Mouse (Mus musculus) liver, embryonic 13.5 days (tissue): Measurements from ENCODE around the gene Bace1. TPM values are rescaled to one million over a fixed set of nuclear protein-coding genes. Genes with fewer than 3 reads are reported as not detected.

Source experiments
- ATAC-seq: fragments of 200-750 bp; cut with Nextera tagmentation; 2 replicates; pipeline ENCODE4 v1.8.0; 2017; ENCODE audit warnings: low read depth, mild to moderate bottlenecking, moderate number of reproducible peaks, moderate library complexity
- DNase-seq: peaks from one replicate; pipeline ENCODE4 v3.0.0; 2022
- H3K27ac ChIP-seq: fragments of 300-500 bp; sonication (generic); 2 replicates; pipeline ENCODE4 v1.5.1; 2015; ENCODE audit warnings: moderate library complexity, mild to moderate bottlenecking, inconsistent platforms
- H3K27me3 ChIP-seq: fragments of 300-500 bp; sonication (generic); 2 replicates; pipeline ENCODE4 v1.6.1; 2015; ENCODE audit warnings: mild to moderate bottlenecking, inconsistent platforms
- H3K36me3 ChIP-seq: fragments of 300-500 bp; sonication (generic); 2 replicates; pipeline ENCODE4 v1.6.1; 2015; ENCODE audit warnings: mild to moderate bottlenecking, inconsistent platforms
- H3K4me1 ChIP-seq: fragments of 300-500 bp; sonication (generic); replicated peaks from 2 replicates; pipeline ENCODE4 v1.6.1; 2015; ENCODE audit warnings: inconsistent platforms
- H3K4me2 ChIP-seq: fragments of 300-500 bp; sonication (generic); 2 replicates; pipeline ENCODE4 v1.6.1; 2015; ENCODE audit warnings: inconsistent platforms, mild to moderate bottlenecking, moderate library complexity
- H3K4me3 ChIP-seq: fragments of 300-500 bp; sonication (generic); replicated peaks from 2 replicates; pipeline ENCODE4 v1.5.1; 2015; ENCODE audit warnings: mild to moderate bottlenecking, inconsistent platforms
- H3K9ac ChIP-seq: fragments of 300-500 bp; sonication (generic); 2 replicates; pipeline ENCODE4 v1.6.1; 2015; ENCODE audit warnings: mild to moderate bottlenecking, inconsistent platforms
- H3K9me3 ChIP-seq: fragments of 300-500 bp; sonication (generic); replicated peaks from 2 replicates; pipeline ENCODE4 v1.6.1; 2016; ENCODE audit warnings: inconsistent platforms
- WGBS: fragments of 180-500 bp; shearing (Covaris S2); methylation state at CpG from one replicate; pipeline ENCODE4 v1.1.7; 2015; ENCODE audit not compliant: insufficient replicate concordance; 5-methylcytosine and 5-hydroxymethylcytosine counted together
- polyA plus RNA-seq: library from polyadenylated mRNA; unstranded; fragments of >200 nt; fragmentation: Nextera tagmentation; extraction: Ambion mirVana; gene quantifications from 2 replicates; pipeline ENCODE4 v1.2.1, GENCODE M21; 2015

Gene Bace1
- polyA plus RNA-seq, 1 experiment from 2014 or later: 5.1 TPM

DNA sequence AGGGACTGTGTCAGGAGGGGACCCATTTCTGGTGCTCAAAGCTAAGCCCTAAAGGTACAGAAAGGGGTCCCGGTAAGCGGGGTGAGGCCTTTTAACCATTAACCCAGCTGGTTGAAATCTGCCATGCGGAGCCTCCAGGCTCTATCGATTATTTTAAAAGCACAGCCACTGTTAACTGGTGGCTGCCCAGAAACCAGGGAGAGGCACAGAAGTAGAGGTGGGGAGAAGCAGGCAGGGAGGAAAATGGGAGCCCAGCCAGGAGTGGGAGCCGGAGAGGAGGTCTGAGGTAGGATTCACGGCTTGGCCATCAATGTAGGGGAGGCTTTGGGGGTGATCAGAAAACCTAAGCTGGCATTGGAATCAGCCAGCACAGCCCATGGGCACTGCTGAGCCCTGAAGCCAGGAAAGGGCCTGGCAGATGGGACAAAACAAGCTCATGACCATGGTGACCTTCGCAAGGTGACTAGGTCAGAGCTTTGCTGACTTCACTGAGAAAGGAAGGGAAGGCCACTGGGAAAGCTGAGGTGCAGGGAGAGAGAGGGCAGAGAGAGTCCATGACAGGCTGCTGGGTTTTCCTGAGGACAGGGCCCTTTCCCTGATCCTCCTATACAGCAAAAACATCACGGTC is 12.3 kb downstream of the Bace1 start:
- ATAC-seq: peak; percentile 65
- 62% methylated on average over 8 of the region's 8 CpGs for WGBS
- Histone ChIP-seq H3K9ac (no peak overlapping the region; the same call in 1 of the 2 replicates), H3K4me2 (peak overlapping the region; percentile 26; the same call in 1 of the 2 replicates), H3K4me1 (peaks cover 36% of the 10 kb centered on the region), H3K27me3 (no peaks in the 10 kb centered on the region), H3K4me3 (no peak overlapping the region), H3K9me3 (no peaks in the 10 kb centered on the region), H3K27ac (peak overlapping the region; percentile 76), H3K36me3 (0 out of 2 replicates have a peak, but pooled peaks cover 2% of the 10 kb centered on the region)
- no peak for DNase-seq

- no peak overlapping the region for H3K4me3 ChIP-seq
- no peak for DNase-seq
- 18% methylated on average over 5 of the region's 5 CpGs for WGBS
- H3K4me1 ChIP-seq: peaks cover 36% of the 10 kb centered on the region
- H3K27ac ChIP-seq: peak overlapping the region; percentile 76
- H3K36me3 ChIP-seq: 0 out of 2 replicates have a peak, but pooled peaks cover 2% of the 10 kb centered on the region
- no peak for ATAC-seq
- no peaks in the 10 kb centered on the region for H3K9me3 ChIP-seq
- H3K27me3 ChIP-seq: no peaks in the 10 kb centered on the region
- H3K4me2 ChIP-seq: peak overlapping the region; percentile 26; the same call in 1 of the 2 replicates
- H3K9ac ChIP-seq: no peak overlapping the region; the same call in 1 of the 2 replicates
Observed at GRCm38 (mm10) chr9:45851330-45851729, 12.9 kb downstream of the Bace1 start.

GRCm38 (mm10) chr9:45851776-45852175 is 13.4 kb downstream of the Bace1 start:
- no peaks in the 10 kb centered on the region for H3K9me3 ChIP-seq
- H3K4me1 ChIP-seq: peaks cover 33% of the 10 kb centered on the region
- H3K4me3 ChIP-seq: no peak overlapping the region
- WGBS: 79% methylated on average over 2 of the region's 2 CpGs
- no peaks in the 10 kb centered on the region for H3K27me3 ChIP-seq
- 0 out of 2 replicates have a peak, but pooled peaks cover 2% of the 10 kb centered on the region for H3K36me3 ChIP-seq
- no peak overlapping the region for H3K4me2 ChIP-seq
- DNase-seq (no peak), ATAC-seq (no peak)
- H3K27ac ChIP-seq: no peak overlapping the region
- H3K9ac ChIP-seq: no peak overlapping the region

GRCm38 (mm10) chr9:45853695-45854094 is 15.3 kb downstream of the Bace1 start:
- H3K4me2 ChIP-seq: no peak overlapping the region
- no peak overlapping the region for H3K9ac ChIP-seq
- H3K4me3 ChIP-seq: no peak overlapping the region
- DNase-seq: no peak
- peaks cover 26% of the 10 kb centered on the region for H3K4me1 ChIP-seq
- 79% methylated on average over 2 of the region's 2 CpGs for WGBS
- no peaks in the 10 kb centered on the region for H3K27me3 ChIP-seq
- H3K9me3 ChIP-seq: no peaks in the 10 kb centered on the region
- ATAC-seq: no peak
- H3K27ac ChIP-seq: no peak overlapping the region
- H3K36me3 ChIP-seq: peaks cover 21% of the 10 kb centered on the region

DNA sequence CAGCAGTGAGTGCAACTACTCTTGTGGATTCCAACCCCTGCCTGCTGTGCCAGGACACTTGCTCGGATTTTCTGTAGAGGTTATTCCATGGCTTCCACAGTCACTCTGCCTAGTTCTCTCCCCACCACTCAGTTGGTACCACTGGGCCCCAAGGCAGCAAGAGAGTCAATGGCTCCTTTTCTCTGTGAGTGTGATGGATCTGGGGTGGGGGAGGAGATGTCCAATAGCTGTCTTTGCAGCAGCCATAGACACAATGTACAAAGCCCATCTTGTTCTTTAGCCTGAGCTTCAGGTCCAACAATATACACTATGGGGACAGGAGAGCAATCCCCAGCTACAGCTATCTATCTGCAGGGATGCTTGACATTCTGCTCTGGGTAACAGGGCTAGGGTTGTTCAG is 15.8 kb downstream of the Bace1 start:
- Histone ChIP-seq H3K4me2 (no peak overlapping the region), H3K36me3 (peaks cover 25% of the 10 kb centered on the region), H3K9me3 (no peaks in the 10 kb centered on the region), H3K4me1 (peaks cover 23% of the 10 kb centered on the region), H3K27me3 (no peaks in the 10 kb centered on the region), H3K27ac (no peak overlapping the region), H3K4me3 (no peak overlapping the region), H3K9ac (no peak overlapping the region)
- DNase-seq (no peak), ATAC-seq (no peak)
- 76% methylated on average over 1 of the region's 1 CpGs for WGBS

DNA sequence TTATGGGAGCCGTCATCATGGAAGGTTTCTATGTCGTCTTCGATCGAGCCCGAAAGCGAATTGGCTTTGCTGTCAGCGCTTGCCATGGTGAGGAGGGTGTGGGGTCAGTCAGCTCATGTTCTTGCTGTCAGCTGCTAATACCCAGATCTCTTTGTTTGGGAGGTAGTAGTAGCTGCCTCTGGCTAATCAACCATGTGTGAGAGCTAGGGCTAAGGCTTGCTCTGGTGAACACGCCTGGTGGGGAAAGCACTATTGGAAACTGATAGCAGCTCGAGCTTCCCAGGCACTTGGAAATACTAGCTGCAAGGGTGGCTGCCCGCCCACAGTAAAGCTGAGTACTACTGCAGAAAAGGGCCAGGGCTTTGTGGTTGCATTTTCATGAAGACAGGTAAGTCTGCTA is 21.0 kb downstream of the Bace1 start:
- peaks cover 58% of the 10 kb centered on the region for H3K36me3 ChIP-seq
- no peak overlapping the region for H3K27ac ChIP-seq
- no peaks in the 10 kb centered on the region for H3K9me3 ChIP-seq
- WGBS: 83% methylated on average over 10 of the region's 10 CpGs
- ATAC-seq: no peak
- H3K4me1 ChIP-seq: no peaks in the 10 kb centered on the region
- H3K4me2 ChIP-seq: no peak overlapping the region
- H3K4me3 ChIP-seq: no peak overlapping the region
- H3K9ac ChIP-seq: no peak overlapping the region
- H3K27me3 ChIP-seq: no peaks in the 10 kb centered on the region
- DNase-seq: no peak

GRCm38 (mm10) chr9:45861813-45862212 is 23.4 kb downstream of the Bace1 start:
- Histone ChIP-seq H3K4me1 (no peaks in the 10 kb centered on the region), H3K9me3 (no peaks in the 10 kb centered on the region), H3K4me2 (no peak overlapping the region), H3K4me3 (no peak overlapping the region), H3K9ac (no peak overlapping the region), H3K36me3 (peaks cover 77% of the 10 kb centered on the region), H3K27ac (no peak overlapping the region), H3K27me3 (no peaks in the 10 kb centered on the region)
- ATAC-seq (no peak), DNase-seq (no peak)
- 84% methylated on average over 7 of the region's 7 CpGs for WGBS

DNA sequence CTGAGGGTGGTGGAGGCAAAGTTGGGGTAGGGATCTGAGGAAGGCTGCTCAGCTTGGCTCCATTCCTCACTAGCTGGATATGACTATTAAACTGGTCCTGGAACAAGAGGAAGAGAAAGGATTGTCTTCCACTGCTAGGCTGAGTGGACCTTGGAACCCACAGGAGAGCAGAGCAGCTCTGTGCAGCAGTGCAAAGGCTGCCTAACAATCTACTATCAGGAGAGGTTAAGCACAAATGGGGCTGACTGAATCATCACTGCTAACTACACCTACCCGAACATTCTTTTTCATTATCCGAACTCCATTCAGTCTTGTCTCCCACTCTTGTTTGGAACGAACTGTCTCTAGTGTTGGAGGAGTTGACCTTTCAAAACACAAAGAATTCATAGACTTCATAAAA is 30.8 kb downstream of the Bace1 start:
- no peak overlapping the region for H3K9ac ChIP-seq
- no peaks in the 10 kb centered on the region for H3K9me3 ChIP-seq
- DNase-seq (no peak), ATAC-seq (no peak)
- no peak overlapping the region for H3K27ac ChIP-seq
- H3K4me3 ChIP-seq: no peak overlapping the region
- 87% methylated on average over 3 of the region's 3 CpGs for WGBS
- H3K4me2 ChIP-seq: no peak overlapping the region
- H3K4me1 ChIP-seq: no peaks in the 10 kb centered on the region
- H3K36me3 ChIP-seq: peaks cover 80% of the 10 kb centered on the region
- no peaks in the 10 kb centered on the region for H3K27me3 ChIP-seq

DNA sequence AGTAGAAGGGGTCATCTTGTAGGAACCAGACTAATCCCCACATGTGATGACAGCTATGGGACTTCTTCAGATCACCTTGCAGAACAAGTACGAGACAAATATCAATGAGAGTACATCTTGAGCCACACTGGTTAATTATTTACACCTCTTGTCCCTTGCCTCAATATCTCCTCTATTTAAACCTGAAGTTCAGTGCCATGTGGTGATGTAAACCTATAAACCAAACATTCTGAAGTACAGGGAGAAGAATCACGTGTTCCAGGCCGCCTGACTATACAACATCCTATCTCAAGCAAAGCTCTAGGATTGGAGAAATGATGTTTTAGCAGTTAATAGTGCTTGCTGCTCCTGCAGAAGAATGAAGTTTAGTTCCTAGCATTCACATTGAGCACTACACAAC is 31.9 kb downstream of the Bace1 start:
- H3K9ac ChIP-seq: no peak overlapping the region

DNA sequence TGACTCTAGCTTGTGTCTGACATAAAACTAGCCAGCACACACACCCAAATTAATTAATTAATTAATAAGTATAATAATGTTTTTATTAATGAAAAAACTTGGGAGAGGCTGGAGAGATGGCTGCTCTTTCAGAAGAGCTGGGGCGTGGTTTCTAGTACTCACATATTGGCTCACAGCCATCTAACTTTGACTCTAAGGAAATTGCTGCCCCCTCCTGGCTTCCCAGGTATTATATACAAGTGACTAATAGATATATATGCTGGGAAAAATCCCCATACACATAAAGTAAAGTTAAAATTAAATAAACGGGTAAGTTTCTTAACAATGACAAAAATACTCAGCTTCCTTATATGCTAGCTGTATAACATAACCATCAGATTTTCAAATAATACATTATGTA is 39.5 kb downstream of the Bace1 start:
- Histone ChIP-seq H3K4me2 (no peak overlapping the region), H3K4me3 (no peak overlapping the region), H3K9ac (no peak overlapping the region), H3K27me3 (no peaks in the 10 kb centered on the region), H3K9me3 (no peaks in the 10 kb centered on the region), H3K36me3 (peaks cover 36% of the 10 kb centered on the region), H3K27ac (no peak overlapping the region), H3K4me1 (no peaks in the 10 kb centered on the region)
- no peak for DNase-seq
- no peak for ATAC-seq
- 66% methylated on average over 2 of the region's 2 CpGs for WGBS

More for the DNA sequence above, 31.9 kb downstream of the Bace1 start:
- no peak overlapping the region for H3K4me3 ChIP-seq
- WGBS: 79% methylated on average over 3 of the region's 3 CpGs
- no peak for ATAC-seq
- H3K9me3 ChIP-seq: no peaks in the 10 kb centered on the region
- H3K27ac ChIP-seq: no peak overlapping the region
- no peak for DNase-seq
- peaks cover 73% of the 10 kb centered on the region for H3K36me3 ChIP-seq
- H3K4me1 ChIP-seq: no peaks in the 10 kb centered on the region
- H3K27me3 ChIP-seq: no peaks in the 10 kb centered on the region
- H3K4me2 ChIP-seq: no peak overlapping the region

DNA sequence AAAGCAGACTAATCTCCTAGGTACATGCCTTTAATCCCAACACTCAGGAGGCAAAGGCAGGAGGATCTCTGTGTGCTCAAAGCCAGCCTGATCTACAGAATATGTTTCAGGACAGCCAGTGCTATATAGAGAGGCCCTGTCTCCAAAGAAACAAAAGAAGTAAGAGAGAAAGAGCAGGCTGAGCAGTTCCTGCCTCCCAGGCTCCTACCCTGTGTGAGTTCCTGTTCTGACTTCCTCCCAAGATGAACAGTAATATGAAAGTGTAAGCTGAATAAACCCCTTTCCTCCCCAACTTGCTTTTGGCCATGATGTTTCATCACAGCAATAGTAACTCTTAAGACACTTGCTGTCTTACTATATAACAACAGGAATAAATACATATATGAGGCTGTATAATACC is 55.3 kb downstream of the Bace1 start:
- Histone ChIP-seq H3K27ac (no peak overlapping the region), H3K4me1 (no peaks in the 10 kb centered on the region), H3K9ac (no peak overlapping the region), H3K4me3 (no peak overlapping the region), H3K9me3 (no peaks in the 10 kb centered on the region), H3K36me3 (peaks cover 74% of the 10 kb centered on the region), H3K27me3 (no peaks in the 10 kb centered on the region), H3K4me2 (no peak overlapping the region)
- ATAC-seq: no peak
- no peak for DNase-seq

- H3K9ac ChIP-seq: peak overlapping the region; percentile 96
- no peaks in the 10 kb centered on the region for H3K9me3 ChIP-seq
- no peak for ATAC-seq
- no peaks in the 10 kb centered on the region for H3K27me3 ChIP-seq
- no peak for DNase-seq
- peak overlapping the region; percentile 97 for H3K27ac ChIP-seq
- peaks cover 23% of the 10 kb centered on the region for H3K4me1 ChIP-seq
- WGBS: 67% methylated on average over 4 of the region's 4 CpGs
- peak overlapping the region; percentile 96 for H3K4me3 ChIP-seq
- peaks cover 25% of the 10 kb centered on the region for H3K36me3 ChIP-seq
- peak overlapping the region; percentile 92 for H3K4me2 ChIP-seq
Observed at GRCm38 (mm10) chr9:45905196-45905595, 66.8 kb downstream of the Bace1 start.
